Mouse (Mus musculus) bone marrow macrophage, adult 2 months (primary cell): Measurements from ENCODE around the gene Ccdc38. TPM values are rescaled to one million over a fixed set of nuclear protein-coding genes. Genes with fewer than 3 reads are reported as not detected.
A peak's percentile ranks its signal among the peaks of the same experiment; 100 is the strongest.

Experiments
- H3K27ac ChIP-seq: 2 replicates; pipeline ENCODE4 v1.5.1; 2012; ENCODE audit warnings: low read depth, low read length; ENCODE audit not compliant: insufficient read depth
- H3K4me1 ChIP-seq: 2 replicates; pipeline ENCODE4 v1.6.1; 2012; ENCODE audit warnings: low read length; ENCODE audit not compliant: control insufficient read depth, insufficient read depth
- H3K4me3 ChIP-seq: 2 replicates; pipeline ENCODE4 v1.5.1; 2012; ENCODE audit warnings: mild to moderate bottlenecking, low read length, moderate library complexity; ENCODE audit not compliant: insufficient read depth
- CTCF ChIP-seq: IDR thresholded peaks from 2 replicates; pipeline ENCODE4 v1.5.1; 2012; ENCODE audit warnings: low read depth, mild to moderate bottlenecking, low read length, moderate library complexity
- POLR2A ChIP-seq: IDR thresholded peaks from 2 replicates; pipeline ENCODE4 v1.6.1; 2012; ENCODE audit warnings: mild to moderate bottlenecking, low read depth, low read length, borderline replicate concordance
- polyA plus RNA-seq: library from polyadenylated mRNA; stranded (reverse); fragments of >200 nt; gene quantifications from 2 replicates; pipeline ENCODE4 v1.2.4, GENCODE M21; 2012; ENCODE audit not compliant: missing spikeins, insufficient read depth, insufficient read length

Ccdc38 gene
- polyA plus RNA-seq = not detected in 2 replicates

DNA sequence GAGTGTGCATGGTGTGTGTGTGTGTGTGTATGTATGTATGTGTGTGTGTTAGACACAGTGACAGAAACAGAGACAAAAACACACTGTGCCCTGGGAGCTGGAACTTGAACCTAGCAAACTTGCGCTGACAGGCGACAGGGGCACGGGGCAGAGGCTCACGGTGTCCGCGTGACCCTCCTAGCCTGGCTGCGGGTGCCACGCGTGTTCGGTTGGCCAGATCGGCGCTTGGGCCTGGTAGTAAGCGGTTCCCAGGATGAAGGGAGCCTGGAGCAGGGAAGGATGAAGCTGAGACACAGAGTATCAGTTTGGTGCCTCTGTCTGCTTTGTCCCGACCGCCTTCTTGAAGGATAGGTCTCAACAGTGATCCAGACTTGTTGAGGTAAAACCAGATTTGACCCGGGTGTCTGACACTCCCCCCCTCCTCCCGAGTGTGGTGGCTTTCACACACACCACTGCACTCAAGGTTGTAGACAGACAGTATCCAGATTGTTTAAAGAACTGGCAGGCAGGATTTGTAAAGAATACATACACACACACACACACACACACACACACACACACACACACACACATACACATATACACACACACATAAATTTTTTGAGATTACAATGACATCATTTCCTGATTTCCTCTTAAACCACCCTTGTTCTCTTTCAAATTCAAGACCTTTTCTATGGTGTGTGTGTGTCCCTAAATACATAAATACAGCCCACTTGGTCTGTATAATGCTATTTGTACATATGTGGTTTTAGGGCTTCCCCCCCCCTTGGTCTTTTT, at the start of gene Ccdc38:
Ccdc38 (plus strand) TSS at position 202 of the 780 bp plus-strand sequence.
- no peak within 1 kb of the TSS for H3K27ac ChIP-seq
- H3K4me1 ChIP-seq = peaks cover 12% of the 10 kb centered on the region
- TF ChIP-seq POLR2A (no peak), CTCF (no peak)
- H3K4me3 ChIP-seq = peak within 1 kb of the TSS; percentile 52

DNA sequence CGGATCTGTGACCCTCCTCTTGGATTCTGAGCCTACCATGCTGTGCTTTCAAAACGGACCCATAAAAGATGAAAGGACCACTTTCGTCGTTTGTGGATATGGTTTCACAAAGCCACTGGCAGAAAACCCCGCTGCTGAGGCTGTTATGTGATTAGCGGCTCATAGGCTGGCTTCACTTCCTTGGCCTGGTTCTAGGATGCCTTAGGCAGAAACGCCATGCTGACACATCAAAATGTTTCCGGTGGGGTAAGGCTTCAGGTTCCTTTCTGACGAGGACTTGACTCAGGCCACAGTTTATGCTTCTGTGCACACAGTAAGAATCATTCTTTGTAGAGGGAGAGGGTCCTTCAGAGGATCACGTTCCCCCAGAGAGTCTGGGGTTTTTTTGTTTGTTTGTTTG, 39.6 kb upstream of the Ccdc38 start:
- TF ChIP-seq POLR2A (no peak), CTCF (no peak)
- Histone ChIP-seq H3K27ac (no peak overlapping the region), H3K4me3 (no peak overlapping the region), H3K4me1 (no peaks in the 10 kb centered on the region)

DNA sequence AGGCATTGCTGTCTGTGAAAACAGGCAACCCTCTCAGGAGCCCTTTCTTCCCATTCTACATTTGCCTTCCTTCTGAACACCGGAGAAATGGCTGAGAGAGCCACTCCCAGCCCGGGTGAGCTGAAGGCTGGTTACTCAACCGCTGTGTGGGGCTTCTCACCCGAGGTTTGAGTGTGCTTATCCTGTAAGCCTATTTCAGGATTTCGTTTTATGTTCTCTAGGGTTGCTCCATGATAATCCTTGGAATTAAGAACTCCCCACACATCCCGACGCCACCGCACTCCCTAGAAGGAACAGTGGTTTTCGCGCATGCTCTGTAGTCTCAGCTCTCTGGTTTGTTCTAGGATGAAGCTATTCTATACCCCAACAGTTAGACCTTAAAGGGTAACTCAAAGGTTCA, 39.1 kb upstream of the Ccdc38 start:
- Histone ChIP-seq H3K4me1 (no peaks in the 10 kb centered on the region), H3K27ac (no peak overlapping the region), H3K4me3 (no peak overlapping the region)
- no peak for TF ChIP-seq POLR2A
- TF ChIP-seq CTCF = no peak

DNA sequence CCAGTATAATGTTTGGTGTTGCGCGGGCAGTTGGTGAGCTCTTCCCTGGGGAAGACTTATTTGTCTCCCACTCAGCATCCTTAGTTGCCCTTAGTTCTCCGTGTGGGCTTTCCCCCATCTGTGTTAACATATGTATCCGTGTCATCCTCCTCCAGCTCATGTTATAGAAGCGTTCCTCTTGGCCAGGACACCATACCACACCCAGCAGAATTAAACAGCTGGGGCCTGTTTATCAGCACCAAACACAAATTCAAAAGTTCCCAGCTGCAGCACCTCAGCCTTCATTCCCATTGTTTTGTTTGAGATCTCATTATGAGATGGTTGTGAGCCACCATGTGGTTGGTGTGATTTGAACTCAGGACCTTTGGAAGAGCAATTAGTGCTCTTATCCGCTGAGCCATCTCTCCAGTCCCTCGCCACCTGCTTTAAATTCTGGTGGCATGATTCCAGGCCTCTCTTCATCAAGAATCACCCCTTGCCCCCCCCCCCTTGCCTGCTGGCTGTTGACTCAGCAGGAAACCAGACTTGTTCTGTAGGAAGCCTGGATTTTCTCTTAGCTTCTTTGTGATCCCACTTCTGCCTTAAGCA, 32.0 kb upstream of the Ccdc38 start:
- no peak for TF ChIP-seq CTCF
- TF ChIP-seq POLR2A = no peak
- Histone ChIP-seq H3K4me3 (no peak overlapping the region), H3K27ac (no peak overlapping the region), H3K4me1 (no peaks in the 10 kb centered on the region)

DNA sequence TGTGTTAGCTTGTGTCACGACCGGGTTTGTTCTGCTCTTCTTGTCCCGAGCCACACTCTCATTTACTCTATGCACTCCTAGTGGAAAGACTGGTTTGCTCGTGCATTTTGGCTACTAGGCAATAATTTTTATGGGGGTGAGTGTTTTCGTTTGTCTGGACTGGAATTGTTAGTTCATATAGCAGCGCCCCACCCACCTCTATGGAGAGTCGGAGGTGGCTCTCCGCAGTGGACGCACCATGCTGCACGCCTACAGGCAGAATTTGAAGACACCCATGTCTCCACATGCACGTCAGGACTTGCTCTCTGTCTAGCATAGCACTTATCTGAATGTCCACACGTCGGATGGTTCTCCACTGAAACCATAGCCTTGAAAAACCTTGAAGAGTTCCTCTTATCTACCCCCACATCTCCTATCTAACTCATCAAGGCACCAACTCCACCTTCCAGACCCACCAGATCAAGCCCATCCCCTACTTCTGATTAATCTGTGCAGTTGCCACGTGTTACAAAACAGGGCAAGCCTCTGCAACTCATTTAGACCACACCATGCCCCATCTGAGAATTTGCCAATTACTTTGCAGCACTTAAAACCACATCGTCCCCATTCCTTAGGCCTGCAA, 30.8 kb upstream of the Ccdc38 start:
- Histone ChIP-seq H3K4me1 (no peaks in the 10 kb centered on the region), H3K27ac (no peak overlapping the region), H3K4me3 (no peak overlapping the region)
- no peak for TF ChIP-seq CTCF
- no peak for TF ChIP-seq POLR2A

DNA sequence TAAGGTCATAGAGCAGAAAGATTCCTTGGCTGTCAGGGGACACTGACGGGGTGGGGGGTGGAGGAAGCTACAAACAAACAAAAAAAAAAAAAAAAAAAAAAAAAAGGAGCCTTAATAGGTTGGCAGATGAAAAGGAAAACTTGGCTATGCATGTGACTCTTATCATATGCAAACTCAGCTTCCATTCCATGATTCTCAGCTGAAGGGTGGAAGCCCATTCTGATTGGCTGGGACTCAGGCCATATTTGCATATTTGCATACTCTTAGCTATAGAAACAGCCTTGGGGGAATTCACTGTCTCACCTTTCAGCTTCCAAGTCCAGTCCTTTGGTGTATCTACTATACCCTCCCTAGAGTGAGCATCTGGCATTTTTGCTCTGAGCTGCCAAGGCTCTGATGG, 25.0 kb upstream of the Ccdc38 start:
- H3K4me1 ChIP-seq = no peaks in the 10 kb centered on the region
- no peak overlapping the region for H3K27ac ChIP-seq

DNA sequence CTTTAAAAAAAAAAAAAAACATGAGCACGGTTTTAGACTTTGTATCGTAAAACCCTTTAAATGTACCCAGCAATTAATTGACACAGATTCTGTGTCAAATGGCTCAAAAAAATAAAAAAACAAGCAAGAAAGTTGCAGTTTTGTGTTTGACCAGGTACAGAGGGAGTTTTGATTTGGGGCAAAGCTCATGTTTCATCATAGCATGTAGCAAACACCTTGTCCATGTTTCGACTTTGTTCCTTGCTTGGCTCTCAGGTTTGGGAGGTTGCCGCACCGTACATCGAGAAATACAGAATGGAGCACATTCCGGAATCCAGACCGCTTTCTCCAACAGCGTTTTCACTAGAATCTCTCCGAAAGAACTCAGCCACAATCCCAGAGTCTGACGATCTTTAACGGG, 24.5 kb upstream of the Ccdc38 start:
- no peak overlapping the region for H3K27ac ChIP-seq
- TF ChIP-seq CTCF (no peak), POLR2A (no peak)
- peaks cover under 1% of the 10 kb centered on the region; the same call in 1 of the 2 replicates for H3K4me1 ChIP-seq

More for the DNA sequence above, 25.0 kb upstream of the Ccdc38 start:
- no peak for TF ChIP-seq CTCF
- no peak for TF ChIP-seq POLR2A
- H3K4me3 ChIP-seq = no peak overlapping the region

DNA sequence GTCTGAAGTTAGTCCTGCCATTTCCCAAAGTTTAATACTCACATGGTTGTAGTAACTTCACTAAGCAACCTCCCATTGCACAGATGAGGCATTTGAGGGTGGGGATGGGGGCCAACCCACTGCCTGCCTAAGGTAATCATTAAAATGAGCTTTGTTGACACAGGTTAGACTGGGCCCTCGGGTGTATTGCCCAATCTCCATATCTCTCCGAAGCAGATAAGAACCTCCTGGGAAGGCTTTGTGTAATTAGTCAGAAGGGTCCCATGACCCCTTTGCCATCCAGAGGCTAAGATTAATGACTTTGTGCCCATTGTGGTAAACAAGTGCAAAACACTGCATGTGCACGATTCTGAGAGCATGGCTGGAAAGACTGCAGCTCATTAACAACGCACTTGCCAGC, 22.7 kb upstream of the Ccdc38 start:
- TF ChIP-seq CTCF = no peak
- no peak for TF ChIP-seq POLR2A
- Histone ChIP-seq H3K27ac (no peak overlapping the region), H3K4me3 (no peak overlapping the region), H3K4me1 (peaks cover 2% of the 10 kb centered on the region; the same call in 1 of the 2 replicates)

More for the DNA sequence above, 24.5 kb upstream of the Ccdc38 start:
- H3K4me3 ChIP-seq = no peak overlapping the region

DNA sequence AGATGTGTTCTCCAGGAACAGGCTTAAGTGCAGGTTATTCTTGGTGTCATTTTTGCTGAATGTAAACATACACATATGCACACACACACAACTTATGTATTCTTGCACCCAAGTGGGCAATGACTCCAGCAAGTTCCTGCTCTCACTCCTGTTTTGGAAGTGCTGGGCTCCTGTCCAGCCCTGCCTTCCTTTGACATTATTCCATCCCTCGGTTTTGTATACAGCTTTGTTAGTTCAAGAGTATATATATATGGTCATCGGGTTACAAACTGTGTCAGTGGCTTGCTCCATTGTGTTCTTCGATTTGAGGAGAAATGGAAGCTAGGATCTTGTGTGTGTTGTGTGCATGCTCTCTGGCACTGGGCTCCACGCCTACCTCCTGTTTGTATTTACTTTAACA, 22.2 kb upstream of the Ccdc38 start:
- H3K27ac ChIP-seq = no peak overlapping the region
- no peak for TF ChIP-seq POLR2A
- TF ChIP-seq CTCF = no peak

DNA sequence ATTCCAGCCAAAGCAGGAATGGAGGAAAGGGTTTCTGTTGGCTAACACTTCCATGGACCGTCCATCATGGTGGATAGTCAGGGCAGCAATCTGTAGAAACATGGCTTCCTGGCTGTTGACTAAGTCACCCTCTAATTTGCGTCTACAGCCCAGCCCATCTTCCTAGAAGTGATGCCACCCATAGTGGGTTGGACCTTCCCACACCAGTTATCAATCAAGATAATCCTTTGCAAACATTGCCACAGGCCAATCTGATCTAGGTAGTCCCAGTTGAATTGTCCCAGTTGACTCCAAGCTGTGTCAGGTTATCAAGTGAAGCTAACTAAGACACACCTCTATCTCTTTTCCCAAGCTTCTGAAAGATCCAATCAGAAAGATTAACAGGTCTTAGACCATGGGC, 21.8 kb upstream of the Ccdc38 start:
- Histone ChIP-seq H3K27ac (no peak overlapping the region), H3K4me1 (peaks cover 2% of the 10 kb centered on the region; the same call in 1 of the 2 replicates)
- TF ChIP-seq POLR2A = no peak
- no peak for TF ChIP-seq CTCF

More for the DNA sequence above, 22.2 kb upstream of the Ccdc38 start:
- Histone ChIP-seq H3K4me1 (peaks cover 2% of the 10 kb centered on the region; the same call in 1 of the 2 replicates), H3K4me3 (no peak overlapping the region)

More for the DNA sequence above, 21.8 kb upstream of the Ccdc38 start:
- H3K4me3 ChIP-seq = no peak overlapping the region
